Mouse (Mus musculus) duodenum, adult 2 months (tissue): Measurements from ENCODE around the gene Klk14. TPM values are rescaled to one million over a fixed set of nuclear protein-coding genes. Genes with fewer than 3 reads are reported as not detected.

ENCODE experiments used
- polyA plus RNA-seq: library from polyadenylated mRNA; depleted of rRNA; stranded (reverse); fragments of >200 nt; gene quantifications from 2 replicates; pipeline ENCODE4 v1.2.3, GENCODE M21; 2012; ENCODE audit warnings: low replicate concordance; rRNA removed

The Klk14 gene
- 0.08 and 0.09 TPM in 2 replicates for polyA plus RNA-seq

GRCm38 (mm10) chr7:43690118-43690517, at the start of gene Klk14:
Gene Klk14, plus strand, starts transcription at chr7:43690418.

GRCm38 (mm10) chr7:43660002-43660401, 30.2 kb upstream of the Klk14 start, which contains the start of gene Siglece:
Gene Siglece, minus strand, starts transcription at chr7:43660161.

GRCm38 (mm10) chr7:43671809-43672580, 18.2 kb upstream of the Klk14 start, which contains the start of gene Ctu1:
Gene Ctu1, plus strand, starts transcription at chr7:43672016.

GRCm38 (mm10) chr7:43712267-43712666, 22.0 kb downstream of the Klk14 start, which contains the start of gene Klk13:
Gene Klk13, plus strand, starts transcription at chr7:43712567.

Other genes starting within 250 kb of the Klk14 start
- not detected in 2 replicates for gene Cldnd2, start 249.6 kb upstream of the Klk14 start, polyA plus RNA-seq
- 33.2 and 35.1 TPM in 2 replicates for gene Etfb, start 246.3 kb upstream of the Klk14 start, polyA plus RNA-seq
- 0.16 TPM in 1 of 2 replicates, not detected in the other for gene Gm45233, start 246.3 kb upstream of the Klk14 start, polyA plus RNA-seq
- gene Vsig10l, start 227.3 kb upstream of the Klk14 start, polyA plus RNA-seq: 2.7 and 3.0 TPM in 2 replicates
- 1.6 and 1.9 TPM in 2 replicates for gene Iglon5, start 200.3 kb upstream of the Klk14 start, polyA plus RNA-seq
- gene 4931406B18Rik, start 184.5 kb upstream of the Klk14 start, polyA plus RNA-seq: not detected in 2 replicates
- 1.4 and 3.5 TPM in 2 replicates for gene Cd33, start 146.0 kb upstream of the Klk14 start, polyA plus RNA-seq
- 0.15 TPM in 2 replicates for gene Zfp658, start 128.2 kb upstream of the Klk14 start, polyA plus RNA-seq
- gene Zfp719, start 110.8 kb upstream of the Klk14 start, polyA plus RNA-seq: 0.14 and 0.43 TPM in 2 replicates
- 0.22 TPM in 1 of 2 replicates, not detected in the other for gene Zfp819, start 83.2 kb upstream of the Klk14 start, polyA plus RNA-seq
- gene Ceacam18, start 55.7 kb upstream of the Klk14 start, polyA plus RNA-seq: 46.9 and 47.2 TPM in 2 replicates
- gene Siglece, start 30.3 kb upstream of the Klk14 start, polyA plus RNA-seq: 2.9 and 5.0 TPM in 2 replicates
- 7.8 and 10.7 TPM in 2 replicates for gene Ctu1, start 18.4 kb upstream of the Klk14 start, polyA plus RNA-seq
- gene Klk13, start 22.1 kb downstream of the Klk14 start, polyA plus RNA-seq: not detected in 2 replicates
- not detected in 2 replicates for gene Klk12, start 78.5 kb downstream of the Klk14 start, polyA plus RNA-seq
- gene Klk11, start 84.2 kb downstream of the Klk14 start, polyA plus RNA-seq: 0.21 TPM in 1 of 2 replicates, not detected in the other
- gene Klk10, start 90.6 kb downstream of the Klk14 start, polyA plus RNA-seq: 0.28 and 0.37 TPM in 2 replicates
- not detected in 2 replicates for gene Klk9, start 101.5 kb downstream of the Klk14 start, polyA plus RNA-seq
- gene Klk8, start 107.2 kb downstream of the Klk14 start, polyA plus RNA-seq: 1.2 and 2.8 TPM in 2 replicates
- gene Klk7, start 120.9 kb downstream of the Klk14 start, polyA plus RNA-seq: not detected in 2 replicates
- gene Klk6, start 134.1 kb downstream of the Klk14 start, polyA plus RNA-seq: not detected in 2 replicates
- not detected in 2 replicates for gene Klk5, start 151.6 kb downstream of the Klk14 start, polyA plus RNA-seq
- not detected in 2 replicates for gene Klk4, start 190.7 kb downstream of the Klk14 start, polyA plus RNA-seq
- not detected in 2 replicates for gene Klk15, start 243.3 kb downstream of the Klk14 start, polyA plus RNA-seq